Mouse (Mus musculus): ENCODE results near the gene Fdx1l.

DNA sequence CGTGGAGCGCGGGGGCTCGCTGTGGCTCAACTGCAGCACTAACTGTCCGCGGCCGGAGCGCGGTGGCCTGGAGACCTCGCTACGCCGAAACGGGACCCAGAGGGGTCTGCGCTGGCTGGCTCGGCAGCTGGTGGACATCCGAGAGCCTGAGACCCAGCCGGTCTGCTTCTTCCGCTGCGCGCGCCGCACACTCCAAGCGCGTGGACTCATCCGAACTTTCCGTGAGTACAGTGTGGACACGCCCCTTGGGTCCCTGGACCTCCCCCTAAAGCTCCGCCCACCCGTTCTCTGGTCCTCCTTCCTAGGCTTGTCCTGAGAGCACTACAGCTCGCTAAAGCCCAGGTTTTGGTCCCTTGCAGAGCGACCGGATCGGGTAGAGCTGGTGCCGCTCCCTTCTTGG lies 40.3 kb downstream of the Fdx1l start:
- TF ChIP-seq POLR2A (IDR thresholded peaks at IDR 0.05; ENCODE audit: control insufficient read depth in 1 of 2, insufficient read depth in 1 of 2, low read depth in 1 of 2, low read length in 2 of 2, poor library complexity in 1 of 2) (no peak), CTCF (IDR thresholded peaks at IDR 0.05 in 2 of 3, conservative IDR thresholded peaks at IDR 0.05 in 1 of 3; ENCODE audit: control insufficient read depth in 1 of 3, insufficient read depth in 1 of 3, low read depth in 2 of 3, low read length in 3 of 3, poor library complexity in 1 of 3, severe bottlenecking in 1 of 3) (no peak), MYC (IDR thresholded peaks at IDR 0.05; ENCODE audit: low read depth, low read length) (no peak), EP300 (IDR thresholded peaks at IDR 0.05; ENCODE audit: low read depth in 1 of 2, low read length in 2 of 2) (no peak), ELF1 (IDR thresholded peaks at IDR 0.05; ENCODE audit: low read depth, low read length) (no peak), NRF1 (IDR thresholded peaks at IDR 0.05; ENCODE audit: insufficient read depth, low read depth, low read length, poor library complexity, severe bottlenecking) (no peak), BHLHE40 (IDR thresholded peaks at IDR 0.05; ENCODE audit: borderline replicate concordance, low read depth, low read length) (no peak), NELFE (IDR thresholded peaks at IDR 0.05; ENCODE audit: low read depth, low read length) (no peak), RCOR1 (IDR thresholded peaks at IDR 0.05; ENCODE audit: low read depth, low read length) (no peak), MXI1 (IDR thresholded peaks at IDR 0.05; ENCODE audit: low read depth, low read length) (no peak)

All from MEL (cell line).